Mouse (Mus musculus): Measurements from ENCODE around the gene B3gat1. TPM values are rescaled to one million over a fixed set of nuclear protein-coding genes. Genes with fewer than 3 reads are reported as not detected.

B3gat1 gene
- polyA plus RNA-seq (2012; rRNA removed): 271 and 304 TPM in 2 replicates

GRCm38 (mm10) chr9:26733206-26733891 lies at the start of gene B3gat1:
TSS of gene B3gat1 (plus strand) at chr9:26733728.

DNA sequence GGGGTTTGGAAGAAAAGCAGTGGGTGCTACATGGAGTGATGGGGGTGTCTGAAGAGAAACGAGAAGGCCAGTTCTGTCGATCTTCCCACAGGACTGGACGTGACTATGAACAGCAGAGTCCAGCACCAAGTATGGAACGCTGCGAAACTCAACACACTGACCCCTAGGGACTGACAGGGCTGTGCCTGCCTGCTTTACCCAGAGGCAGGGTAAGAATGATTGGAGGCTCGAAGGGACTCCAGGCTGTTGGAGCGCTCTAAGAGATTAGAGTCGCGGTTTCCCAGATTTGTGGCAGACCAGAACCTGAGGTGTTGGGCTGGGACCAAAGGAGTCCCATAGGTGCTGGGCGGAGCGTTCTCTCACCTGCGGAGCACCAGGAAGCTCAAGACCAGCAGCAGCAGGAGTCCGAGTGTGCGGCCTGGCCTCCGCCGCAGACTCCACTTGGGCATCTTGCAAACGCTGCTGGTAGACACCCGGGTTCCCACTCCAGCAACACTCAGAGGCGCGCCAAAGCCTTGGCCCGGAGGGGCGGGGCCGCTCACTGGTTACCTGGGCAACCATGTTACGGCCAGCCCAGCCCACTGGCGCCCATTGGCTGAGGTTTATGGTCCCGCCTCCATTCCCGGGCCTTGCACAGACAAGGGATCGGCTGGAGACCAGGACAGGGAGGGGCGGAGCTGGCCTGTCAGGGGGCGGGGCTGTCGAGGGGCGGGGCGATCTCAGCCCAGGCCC lies 72.6 kb downstream of the B3gat1 start, which contains the start of gene Glb1l2:
Glb1l2 (minus strand) TSS at position 534 of the 732 bp plus-strand sequence.

Other genes starting within 250 kb of the B3gat1 start
- 2.1 and 3.0 TPM in 2 replicates for gene Glb1l2, start 72.7 kb downstream of the B3gat1 start, polyA plus RNA-seq (2012; rRNA removed)
- gene Glb1l3, start 127.2 kb downstream of the B3gat1 start, polyA plus RNA-seq (2012; rRNA removed): 0.05 and 0.07 TPM in 2 replicates
- 0.10 and 0.16 TPM in 2 replicates for gene Gm1110, start 189.4 kb downstream of the B3gat1 start, polyA plus RNA-seq (2012; rRNA removed)

Data from central nervous system, embryonic 18 days (tissue).